Mouse (Mus musculus): ENCODE results near the gene Rnf145. TPM values are rescaled to one million over a fixed set of nuclear protein-coding genes. Genes with fewer than 3 reads are reported as not detected.
"Not testable (repeated sequence)": the region's sequence is repeated elsewhere in the genome, so short reads cannot be mapped to it uniquely, and the experiment has no call there.

Gene Rnf145
- polyA plus RNA-seq, 1 experiment from 2014 or later, result 64.5 TPM

GRCm38 (mm10) chr11:44554339-44554738, 35.6 kb downstream of the Rnf145 start:
- no peak overlapping the region for H3K9ac ChIP-seq
- H3K4me3 ChIP-seq (replicated peaks), result no peak overlapping the region
- H3K9me3 ChIP-seq, result no peaks in the 10 kb centered on the region
- no peak for ATAC-seq (ENCODE audit: insufficient read depth, low FRiP score, low read depth)
- H3K27ac ChIP-seq, result no peak overlapping the region
- 69% methylated on average over 4 of the region's 4 CpGs for WGBS
- H3K4me1 ChIP-seq, result no peaks in the 10 kb centered on the region
- peaks cover 52% of the 10 kb centered on the region for H3K36me3 ChIP-seq
- H3K4me2 ChIP-seq, result no peak overlapping the region
- no peaks in the 10 kb centered on the region for H3K27me3 ChIP-seq (replicated peaks)

DNA sequence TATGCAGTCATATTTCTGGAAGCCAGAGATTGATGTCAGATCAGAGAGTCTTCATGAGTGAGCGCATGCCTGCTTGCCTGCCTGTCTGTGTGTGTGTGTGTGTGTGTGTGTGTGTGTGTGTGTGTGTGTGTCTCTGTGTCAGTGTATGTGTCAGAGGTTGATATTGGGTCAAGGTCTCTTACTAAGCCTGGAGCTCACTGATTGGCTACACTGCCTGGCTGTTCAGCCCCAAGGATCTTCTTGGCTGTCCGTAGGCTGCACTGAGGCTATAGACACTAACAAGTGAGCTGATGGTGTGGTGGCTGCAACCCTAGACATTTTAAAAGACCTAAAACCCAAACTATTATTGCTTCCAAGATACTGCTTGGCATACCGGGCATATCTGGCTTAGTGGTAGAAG, 39.8 kb downstream of the Rnf145 start:
- Histone ChIP-seq H3K4me2 (no peak overlapping the region), H3K36me3 (peaks cover 46% of the 10 kb centered on the region), H3K27me3 (replicated peaks) (no peaks in the 10 kb centered on the region), H3K9me3 (no peaks in the 10 kb centered on the region), H3K4me3 (replicated peaks) (no peak overlapping the region), H3K9ac (no peak overlapping the region), H3K27ac (no peak overlapping the region), H3K4me1 (no peaks in the 10 kb centered on the region)
- ATAC-seq (ENCODE audit: insufficient read depth, low FRiP score, low read depth), result no peak
- 87% methylated on average over 3 of the region's 3 CpGs for WGBS

GRCm38 (mm10) chr11:44559466-44559865, 40.7 kb downstream of the Rnf145 start:
- H3K9me3 ChIP-seq, result no peaks in the 10 kb centered on the region
- no peak overlapping the region for H3K9ac ChIP-seq
- no peaks in the 10 kb centered on the region for H3K4me1 ChIP-seq
- WGBS, result 90% methylated on average over 6 of the region's 6 CpGs
- H3K4me3 ChIP-seq (replicated peaks), result no peak overlapping the region
- no peak overlapping the region for H3K27ac ChIP-seq
- no peaks in the 10 kb centered on the region for H3K27me3 ChIP-seq (replicated peaks)
- peaks cover 52% of the 10 kb centered on the region for H3K36me3 ChIP-seq
- H3K4me2 ChIP-seq, result no peak overlapping the region
- ATAC-seq (ENCODE audit: insufficient read depth, low FRiP score, low read depth), result no peak

- Histone ChIP-seq H3K4me2 (no peak overlapping the region), H3K4me1 (no peaks in the 10 kb centered on the region), H3K27ac (no peak overlapping the region), H3K27me3 (replicated peaks) (no peaks in the 10 kb centered on the region), H3K36me3 (peaks cover 51% of the 10 kb centered on the region), H3K4me3 (replicated peaks) (no peak overlapping the region), H3K9me3 (no peaks in the 10 kb centered on the region), H3K9ac (no peak overlapping the region)
- 94% methylated on average over 8 of the region's 8 CpGs for WGBS
- no peak for ATAC-seq (ENCODE audit: insufficient read depth, low FRiP score, low read depth)
Observed at GRCm38 (mm10) chr11:44560396-44560795, 41.6 kb downstream of the Rnf145 start.

GRCm38 (mm10) chr11:44561476-44562015, 42.8 kb downstream of the Rnf145 start:
- H3K4me1 ChIP-seq, result no peaks in the 10 kb centered on the region
- no peak for ATAC-seq (ENCODE audit: insufficient read depth, low FRiP score, low read depth)
- 83% methylated on average over 21 of the region's 21 CpGs for WGBS

GRCm38 (mm10) chr11:44562389-44563135, 43.8 kb downstream of the Rnf145 start:
- Histone ChIP-seq H3K4me1 (no peaks in the 10 kb centered on the region), H3K9me3 (no peaks in the 10 kb centered on the region), H3K27ac (no peak overlapping the region), H3K4me3 (replicated peaks) (no peak overlapping the region), H3K4me2 (no peak overlapping the region), H3K27me3 (replicated peaks) (no peaks in the 10 kb centered on the region), H3K9ac (no peak overlapping the region), H3K36me3 (peaks cover 53% of the 10 kb centered on the region)
- no peak for ATAC-seq (ENCODE audit: insufficient read depth, low FRiP score, low read depth)
- 76% methylated on average over 12 of the region's 12 CpGs for WGBS

More at GRCm38 (mm10) chr11:44561476-44562015, 42.8 kb downstream of the Rnf145 start:
- Histone ChIP-seq H3K4me2 (no peak overlapping the region), H3K27ac (no peak overlapping the region), H3K36me3 (peaks cover 51% of the 10 kb centered on the region), H3K9ac (no peak overlapping the region), H3K27me3 (replicated peaks) (no peaks in the 10 kb centered on the region), H3K9me3 (no peaks in the 10 kb centered on the region), H3K4me3 (replicated peaks) (no peak overlapping the region)

DNA sequence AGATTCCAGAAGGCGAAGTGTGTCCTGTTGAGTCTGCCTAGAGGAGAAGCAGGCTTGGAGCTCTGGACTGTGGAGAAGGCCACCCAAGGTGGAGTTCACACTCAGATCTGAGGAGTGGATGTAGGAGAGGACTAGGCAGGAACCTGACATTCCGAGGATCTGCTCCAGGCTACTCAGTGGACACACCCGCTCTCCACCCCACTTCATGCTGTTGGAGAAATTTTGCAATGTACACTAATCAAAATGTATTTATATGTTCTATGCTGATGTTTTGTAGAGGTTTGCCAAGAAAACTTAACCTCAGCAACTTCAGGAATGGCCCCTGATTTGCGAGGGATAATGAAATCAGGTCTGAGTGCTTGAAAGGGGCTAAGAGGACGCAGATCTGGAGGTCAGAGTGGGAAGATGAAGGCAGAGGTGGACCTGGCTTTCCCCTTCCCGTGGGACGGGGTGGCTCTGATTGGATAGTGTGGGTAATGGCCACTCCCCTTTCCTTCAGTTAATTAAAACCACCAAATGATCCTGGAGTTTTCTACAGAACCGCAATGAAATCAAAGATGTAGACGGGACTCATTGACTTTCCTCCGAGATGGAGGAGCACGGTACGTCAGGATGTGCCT, 45.6 kb downstream of the Rnf145 start:
- Histone ChIP-seq H3K4me3 (replicated peaks) (no peak overlapping the region), H3K4me2 (no peak overlapping the region), H3K4me1 (no peaks in the 10 kb centered on the region), H3K27me3 (replicated peaks) (no peaks in the 10 kb centered on the region), H3K9me3 (no peaks in the 10 kb centered on the region), H3K36me3 (peaks cover 49% of the 10 kb centered on the region), H3K27ac (no peak overlapping the region), H3K9ac (no peak overlapping the region)
- ATAC-seq (ENCODE audit: insufficient read depth, low FRiP score, low read depth), result no peak
- 91% methylated on average over 12 of the region's 12 CpGs for WGBS

- Histone ChIP-seq H3K4me2 (no peak overlapping the region), H3K9me3 (no peaks in the 10 kb centered on the region), H3K27me3 (replicated peaks) (no peaks in the 10 kb centered on the region), H3K4me1 (no peaks in the 10 kb centered on the region), H3K36me3 (peaks cover 43% of the 10 kb centered on the region), H3K9ac (no peak overlapping the region), H3K27ac (no peak overlapping the region), H3K4me3 (replicated peaks) (no peak overlapping the region)
- ATAC-seq (ENCODE audit: insufficient read depth, low FRiP score, low read depth), result peak; percentile 49; the same call in 1 of the 2 replicates
Observed at GRCm38 (mm10) chr11:44564940-44565339, 46.2 kb downstream of the Rnf145 start.

DNA sequence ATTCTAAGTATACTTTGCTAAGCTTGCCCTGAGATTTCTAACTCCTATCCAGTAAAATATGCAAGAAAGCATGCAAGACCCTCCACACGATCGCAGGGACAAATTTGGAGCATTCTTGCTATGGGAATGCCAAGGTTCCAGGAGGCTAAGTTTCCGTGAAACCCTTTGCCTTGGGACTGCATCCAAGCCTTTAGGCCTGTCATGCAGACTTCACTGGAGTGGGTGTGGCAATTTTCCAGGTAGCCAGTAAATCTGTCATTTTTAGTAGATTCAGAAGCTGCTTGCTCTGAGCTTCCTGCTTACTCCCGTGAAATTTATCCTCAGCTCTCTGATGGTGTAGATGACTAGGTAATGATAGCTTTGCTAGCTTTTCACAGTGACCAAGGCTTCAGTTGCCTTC, 51.6 kb downstream of the Rnf145 start:
- H3K27me3 ChIP-seq (replicated peaks); H3K4me3 ChIP-seq (replicated peaks); H3K4me1 ChIP-seq; ATAC-seq (ENCODE audit: insufficient read depth, low FRiP score, low read depth); H3K36me3 ChIP-seq; H3K4me2 ChIP-seq; H3K9me3 ChIP-seq; H3K9ac ChIP-seq; H3K27ac ChIP-seq: not testable (repeated sequence)
- WGBS, result 90% methylated on average over 4 of the region's 4 CpGs

- WGBS, result 94% methylated on average over 5 of the region's 5 CpGs
- Histone ChIP-seq H3K9me3 (no peaks in the 10 kb centered on the region), H3K4me3 (replicated peaks) (no peak overlapping the region), H3K27ac (no peak overlapping the region), H3K9ac (no peak overlapping the region), H3K4me2 (no peak overlapping the region), H3K4me1 (no peaks in the 10 kb centered on the region), H3K27me3 (replicated peaks) (no peaks in the 10 kb centered on the region), H3K36me3 (no peaks in the 10 kb centered on the region)
- no peak for ATAC-seq (ENCODE audit: insufficient read depth, low FRiP score, low read depth)
Observed at GRCm38 (mm10) chr11:44572781-44573180, 54.0 kb downstream of the Rnf145 start.

- H3K4me3 ChIP-seq (replicated peaks), result no peak overlapping the region
- no peaks in the 10 kb centered on the region for H3K9me3 ChIP-seq
- no peaks in the 10 kb centered on the region for H3K27me3 ChIP-seq (replicated peaks)
- H3K9ac ChIP-seq, result no peak overlapping the region
- 68% methylated on average over 3 of the region's 3 CpGs for WGBS
- H3K4me1 ChIP-seq, result no peaks in the 10 kb centered on the region
- no peak overlapping the region for H3K27ac ChIP-seq
- no peaks in the 10 kb centered on the region for H3K36me3 ChIP-seq
- H3K4me2 ChIP-seq, result no peak overlapping the region
- ATAC-seq (ENCODE audit: insufficient read depth, low FRiP score, low read depth), result no peak
Observed at GRCm38 (mm10) chr11:44573396-44573795, 54.6 kb downstream of the Rnf145 start.

GRCm38 (mm10) chr11:44574391-44574790, 55.6 kb downstream of the Rnf145 start:
- no peaks in the 10 kb centered on the region for H3K9me3 ChIP-seq
- WGBS, result 88% methylated on average over 8 of the region's 8 CpGs
- H3K27ac ChIP-seq, result no peak overlapping the region
- no peaks in the 10 kb centered on the region for H3K36me3 ChIP-seq
- no peaks in the 10 kb centered on the region for H3K4me1 ChIP-seq
- no peaks in the 10 kb centered on the region for H3K27me3 ChIP-seq (replicated peaks)
- no peak overlapping the region for H3K4me2 ChIP-seq
- ATAC-seq (ENCODE audit: insufficient read depth, low FRiP score, low read depth), result no peak
- H3K4me3 ChIP-seq (replicated peaks), result no peak overlapping the region
- no peak overlapping the region for H3K9ac ChIP-seq
